8 mouse cellular contexts compared by ENCODE assay signal in the genomic region with DNA sequence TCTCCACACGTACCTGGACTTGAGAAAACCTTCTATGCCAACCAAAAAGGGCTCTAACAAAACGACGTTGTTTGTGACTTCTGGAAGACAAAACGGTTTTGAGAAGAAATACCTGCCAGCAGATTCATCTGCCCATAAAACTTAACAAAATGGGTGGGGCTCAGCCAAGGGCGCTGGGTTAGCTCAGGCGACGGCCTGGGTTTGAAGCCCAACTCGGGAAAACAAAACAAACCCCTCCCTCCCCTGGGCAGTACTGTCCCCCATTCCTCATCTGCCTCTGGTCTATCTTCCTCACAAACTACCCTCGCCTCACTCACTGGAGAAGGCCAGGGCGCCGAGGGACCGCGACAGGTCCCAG. TPM values are rescaled to one million over a fixed set of nuclear protein-coding genes. Genes with fewer than 3 reads are reported as not detected.
DNase-seq lines count a peak whose midpoint lies in the region; ATAC-seq and TF ChIP-seq lines count a peak whose summit lies in the region.

No protein-coding gene starts in this region.

- H3K9ac ChIP-seq in CH12.LX (ENCODE audit: insufficient read depth, low read depth), result peak overlapping the region; percentile 42
- H3K9ac ChIP-seq in forebrain, embryonic 13.5 days, result peak overlapping the region; percentile 77
- peak overlapping the region; percentile 90 for H3K9ac ChIP-seq in liver, embryonic 14.5 days (replicated peaks)

- peak overlapping the region; percentile 75 for H3K27ac ChIP-seq in CH12.LX (ENCODE audit: insufficient read depth, low read depth)
- no peak overlapping the region; the same call in 1 of the 2 replicates for H3K27ac ChIP-seq in forebrain, embryonic 13.5 days
- H3K27ac ChIP-seq in liver, embryonic 14.5 days, result peak overlapping the region; percentile 88

- H3K27me3 ChIP-seq in CH12.LX (replicated peaks), result no peaks in the 10 kb centered on the region
- H3K27me3 ChIP-seq in forebrain, embryonic 13.5 days, result no peaks in the 10 kb centered on the region
- no peaks in the 10 kb centered on the region for H3K27me3 ChIP-seq in liver, embryonic 14.5 days (ENCODE audit: control insufficient read depth, insufficient read depth, low read length)

- no peak for TF ChIP-seq CTCF in CH12.LX (conservative IDR thresholded peaks at IDR 0.05 in 1 of 2, IDR thresholded peaks at IDR 0.05 in 1 of 2; ENCODE audit: low read depth in 2 of 2, low read length in 2 of 2)
- no peak for TF ChIP-seq CTCF in liver, embryonic 14.5 days (IDR thresholded peaks at IDR 0.05; ENCODE audit: low read depth)

- peaks cover 2 to 19% of the 10 kb centered on the region in 2 experiments; a peak in 2 of 4 replicates for H3K4me1 ChIP-seq in CH12.LX (ENCODE audit: control insufficient read depth in 1 of 2, insufficient read depth in 2 of 2)
- H3K4me1 ChIP-seq in forebrain, embryonic 13.5 days, result peaks cover 42% of the 10 kb centered on the region
- peaks cover 15% of the 10 kb centered on the region in 2 experiments; a peak in 3 of 4 replicates for H3K4me1 ChIP-seq in liver, embryonic 14.5 days (replicated peaks; ENCODE audit: control insufficient read depth in 2 of 2, insufficient read depth in 2 of 2, low read length in 1 of 2)

- WGBS in forebrain, embryonic 13.5 days, result under 1% methylated on average over 13 of the region's 13 CpGs
- WGBS in liver, embryonic 14.5 days (ENCODE audit: insufficient replicate concordance), result 0% methylated on average over 13 of the region's 13 CpGs

- TF ChIP-seq RAD21 in CH12.LX (IDR thresholded peaks at IDR 0.05; ENCODE audit: low read depth, low read length), result no peak

- peaks cover 34% of the 10 kb centered on the region for H3K79me2 ChIP-seq in CH12.LX (replicated peaks; ENCODE audit: control insufficient read depth, extremely low read depth, insufficient read depth, poor library complexity, severe bottlenecking)

- H3K4me2 ChIP-seq in CH12.LX (ENCODE audit: insufficient read depth, low read depth, poor library complexity, severe bottlenecking), result peak overlapping the region; percentile 5
- H3K4me2 ChIP-seq in forebrain, embryonic 13.5 days, result peak overlapping the region; percentile 90
- H3K4me2 ChIP-seq in liver, embryonic 14.5 days (ENCODE audit: low read depth), result peak overlapping the region; percentile 76

- H3K9me3 ChIP-seq in CH12.LX (replicated peaks; ENCODE audit: low read length), result no peaks in the 10 kb centered on the region
- no peaks in the 10 kb centered on the region for H3K9me3 ChIP-seq in forebrain, embryonic 13.5 days (replicated peaks)
- no peaks in the 10 kb centered on the region for H3K9me3 ChIP-seq in liver, embryonic 14.5 days (ENCODE audit: control insufficient read depth, low read length)

- TF ChIP-seq POLR2A in CH12.LX (IDR thresholded peaks at IDR 0.05; ENCODE audit: low read depth, low read length), result no peak

- H3K36me3 ChIP-seq in CH12.LX (replicated peaks in 1 of 2; ENCODE audit: control insufficient read depth in 1 of 2, insufficient read depth in 1 of 2, low read length in 1 of 2), result peaks cover 2 to 14% of the 10 kb centered on the region in 2 experiments
- H3K36me3 ChIP-seq in forebrain, embryonic 13.5 days (ENCODE audit: poor library complexity, severe bottlenecking), result peaks cover 3% of the 10 kb centered on the region; the same call in 1 of the 2 replicates
- H3K36me3 ChIP-seq in liver, embryonic 14.5 days (replicated peaks; ENCODE audit: control insufficient read depth, insufficient read depth, low read depth), result peaks cover 34% of the 10 kb centered on the region

- in situ Hi-C loops in CH12.LX (cut with MboI; ENCODE audit: low pct_ligation_motif_present, low pct_unique_long_range_greater_than_20kb, low sequenced_read_pairs), result no loop called here

- peak; percentile 11 for DNase-seq in gastrocnemius, postnatal 25 days
- no peak for DNase-seq in gastrocnemius, postnatal 14 days
- no peak for DNase-seq in CH12.LX (ENCODE audit: extremely low read depth)
- peak; percentile 52 to 64 (median 53) for DNase-seq in liver, embryonic 14.5 days (ENCODE audit: low read depth in 3 of 3, low spot score in 3 of 3)
- DNase-seq in frontal cortex, adult 2 months (ENCODE audit: extremely low spot score in 1 of 2, low spot score in 1 of 2), result no peak
- no peak for DNase-seq in frontal cortex, postnatal 36 days (ENCODE audit: low spot score in 2 of 2)
- no peak for DNase-seq in right cerebral cortex, adult 18-20 months

- ATAC-seq in forebrain, embryonic 13.5 days, result no peak
- ATAC-seq in liver, embryonic 14.5 days (ENCODE audit: insufficient read depth), result peak; percentile 71

- H3K4me3 ChIP-seq in CH12.LX (replicated peaks in 1 of 3; ENCODE audit: low read depth in 2 of 3, low read length in 2 of 3, poor library complexity in 1 of 3), result peak overlapping the region; percentile 66 to 88 (median 86)
- peak overlapping the region; percentile 67 for H3K4me3 ChIP-seq in forebrain, embryonic 13.5 days
- H3K4me3 ChIP-seq in liver, embryonic 14.5 days (ENCODE audit: insufficient read depth in 1 of 2, low read depth in 2 of 2, low read length in 2 of 2), result peak overlapping the region; percentile 82 to 93

- intact Hi-C loops in gastrocnemius, postnatal 14 days (cut with DNase I; ENCODE audit: low total_unique reads), result no loop called here

- dilution Hi-C loops in CH12.LX (cut with MboI; ENCODE audit: extremely low pct_ligation_motif_present, extremely low pct_unique_long_range_greater_than_20kb, low sequenced_read_pairs), result no loop called here

- TF ChIP-seq EP300 in CH12.LX (IDR thresholded peaks at IDR 0.05; ENCODE audit: low read length), result no peak
- TF ChIP-seq EP300 in liver, embryonic 14.5 days (IDR thresholded peaks at IDR 0.05; ENCODE audit: low read depth), result no peak

TF ChIP-seq in CH12.LX, 34 proteins besides CTCF, POLR2A, EP300 and RAD21:
- TF ChIP-seq MAFK (IDR thresholded peaks at IDR 0.05; ENCODE audit: insufficient replicate concordance, low read length), result no peak
- no peak for TF ChIP-seq ETS1 (conservative IDR thresholded peaks at IDR 0.05; ENCODE audit: low read depth, low read length)
- no peak for TF ChIP-seq SMC3 (IDR thresholded peaks at IDR 0.05; ENCODE audit: low read depth, low read length)
- no peak for TF ChIP-seq UBTF (IDR thresholded peaks at IDR 0.05; ENCODE audit: low read depth, low read length)
- TF ChIP-seq RCOR1 (conservative IDR thresholded peaks at IDR 0.05; ENCODE audit: low read depth, low read length), result no peak
- 0 out of 2 replicates have a peak, but pooled peaks have one; percentile 2 for TF ChIP-seq POLR2AphosphoS2 (IDR thresholded peaks at IDR 0.05; ENCODE audit: low read depth, low read length)
- no peak for TF ChIP-seq MXI1 (IDR thresholded peaks at IDR 0.05; ENCODE audit: low read depth, low read length)

RNA-seq across cellular contexts. Expression of a gene that starts 0.3 kb away (rescaled TPM):
- total RNA-seq in gastrocnemius, postnatal 25 days (2021), result under 1 TPM; 0.46 to 0.54 TPM
- 1 to 10 TPM; 3.1 TPM for total RNA-seq in gastrocnemius, postnatal 14 days (2021)
- 25.0 and 29.0 TPM in 2 replicates for total RNA-seq in CH12.LX (2012; rRNA removed)
- total RNA-seq in CH12.LX (2014; rRNA removed), result 92.7 and 107 TPM in 2 replicates
- polyA plus RNA-seq in CH12.LX (2012; ENCODE audit: insufficient read length, low read depth), result 39.9 and 41.1 TPM in 2 replicates
- 80.5 and 82.5 TPM in 2 replicates for polyA plus RNA-seq in forebrain, embryonic 13.5 days (2015; fragmentation: Nextera tagmentation; extraction: Ambion mirVana)
- polyA plus RNA-seq in liver, embryonic 14.5 days (2012; rRNA removed), result 24.3 and 45.1 TPM in 2 replicates
- 88.3 and 88.4 TPM in 2 replicates for polyA plus RNA-seq in liver, embryonic 14.5 days (2014; fragmentation: Nextera tagmentation; extraction: Ambion mirVana)
- polyA plus RNA-seq in frontal cortex, adult 2 months (2012; rRNA removed), result 0.76 and 0.86 TPM in 2 replicates

RNA-seq across cellular contexts. Expression of a gene that starts 0.4 kb away (rescaled TPM):
- under 1 TPM in 1 of 2 experiments, not detected in 1; 0.32 TPM for total RNA-seq in gastrocnemius, postnatal 25 days (2021)
- 1 to 10 TPM in 1 of 2 experiments, under 1 TPM in 1; 0.82 to 1.2 TPM for total RNA-seq in gastrocnemius, postnatal 14 days (2021)
- total RNA-seq in CH12.LX (2012; rRNA removed) (22.0 and 24.5 TPM in 2 replicates), CH12.LX (2014; rRNA removed) (49.6 and 53.6 TPM in 2 replicates)
- polyA plus RNA-seq in CH12.LX (2012; ENCODE audit: insufficient read length, low read depth), result 22.3 and 30.1 TPM in 2 replicates
- polyA plus RNA-seq in forebrain, embryonic 13.5 days (2015; fragmentation: Nextera tagmentation; extraction: Ambion mirVana), result 26.3 and 27.6 TPM in 2 replicates
- polyA plus RNA-seq in liver, embryonic 14.5 days (2012; rRNA removed), result 22.6 and 23.9 TPM in 2 replicates
- polyA plus RNA-seq in liver, embryonic 14.5 days (2014; fragmentation: Nextera tagmentation; extraction: Ambion mirVana), result 30.1 and 37.8 TPM in 2 replicates
- polyA plus RNA-seq in frontal cortex, adult 2 months (2012; rRNA removed), result 1.4 and 1.7 TPM in 2 replicates

RNA-seq across cellular contexts. Expression of a gene that starts 44.8 kb away (rescaled TPM):
- total RNA-seq in gastrocnemius, postnatal 25 days (2021), result 10 to 100 TPM; 44.2 to 51.0 TPM
- total RNA-seq in gastrocnemius, postnatal 14 days (2021), result 10 to 100 TPM; 40.8 to 47.7 TPM
- total RNA-seq in CH12.LX (2012; rRNA removed) (25.1 and 33.2 TPM in 2 replicates), CH12.LX (2014; rRNA removed) (53.6 and 64.5 TPM in 2 replicates)
- polyA plus RNA-seq in CH12.LX (2012; ENCODE audit: insufficient read length, low read depth), result 35.6 and 38.7 TPM in 2 replicates
- polyA plus RNA-seq in forebrain, embryonic 13.5 days (2015; fragmentation: Nextera tagmentation; extraction: Ambion mirVana), result 38.3 and 43.2 TPM in 2 replicates
- polyA plus RNA-seq in liver, embryonic 14.5 days (2012; rRNA removed), result 7.1 and 11.7 TPM in 2 replicates
- 28.5 and 30.2 TPM in 2 replicates for polyA plus RNA-seq in liver, embryonic 14.5 days (2014; fragmentation: Nextera tagmentation; extraction: Ambion mirVana)
- polyA plus RNA-seq in frontal cortex, adult 2 months (2012; rRNA removed), result 20.8 and 21.7 TPM in 2 replicates

RNA-seq across cellular contexts. Expression of a gene that starts 57.0 kb away (rescaled TPM):
- total RNA-seq in gastrocnemius, postnatal 25 days (2021), result 10 to 100 TPM; 18.4 to 22.0 TPM
- total RNA-seq in gastrocnemius, postnatal 14 days (2021), result 10 to 100 TPM; 22.3 to 23.0 TPM
- total RNA-seq in CH12.LX (2012; rRNA removed) (9.7 and 12.5 TPM in 2 replicates), CH12.LX (2014; rRNA removed) (10.7 and 11.3 TPM in 2 replicates)
- polyA plus RNA-seq in CH12.LX (2012; ENCODE audit: insufficient read length, low read depth), result 46.0 and 50.3 TPM in 2 replicates
- polyA plus RNA-seq in forebrain, embryonic 13.5 days (2015; fragmentation: Nextera tagmentation; extraction: Ambion mirVana), result 63.4 and 81.4 TPM in 2 replicates
- 6.1 and 7.9 TPM in 2 replicates for polyA plus RNA-seq in liver, embryonic 14.5 days (2012; rRNA removed)
- 6.6 and 9.0 TPM in 2 replicates for polyA plus RNA-seq in liver, embryonic 14.5 days (2014; fragmentation: Nextera tagmentation; extraction: Ambion mirVana)
- polyA plus RNA-seq in frontal cortex, adult 2 months (2012; rRNA removed), result 41.0 and 41.8 TPM in 2 replicates

Comparison
In these comparisons a context has a peak if more than half of its experiments do, and no peak if none do; other contexts are left out.
1. DNase-seq: peak in gastrocnemius, postnatal 25 days (single experiment) and liver, embryonic 14.5 days (3 of 3); none in gastrocnemius, postnatal 14 days (single experiment), CH12.LX (single experiment), frontal cortex, adult 2 months (0 of 2), frontal cortex, postnatal 36 days (0 of 2) and right cerebral cortex, adult 18-20 months (single experiment).
2. H3K4me2 ChIP-seq: peak in every context shown above with its lines; median percentile 90 in forebrain, embryonic 13.5 days; 76 in liver, embryonic 14.5 days; 5 in CH12.LX.
3. RNA of a gene that starts 0.3 kb away (polyA plus RNA-seq): 24.3 to 88.4 TPM in liver, embryonic 14.5 days, 80.5 to 82.5 TPM in forebrain, embryonic 13.5 days and 39.9 to 41.1 TPM in CH12.LX; 0.76 to 0.86 TPM in frontal cortex, adult 2 months; every median in the first group is over 10 times any median in the second.
4. Peak in every context shown above with its lines, with median percentiles within 50 percentile points of each other: H3K4me3 ChIP-seq and H3K9ac ChIP-seq.